Mouse (Mus musculus): ENCODE measurements at regions not wholly inside any gene's neighbourhood (a gene's known extent, or its start where the extent isn't known, plus 50 kb on each side); places are given as distances from the start of the nearest gene placed in this dataset.

DNA sequence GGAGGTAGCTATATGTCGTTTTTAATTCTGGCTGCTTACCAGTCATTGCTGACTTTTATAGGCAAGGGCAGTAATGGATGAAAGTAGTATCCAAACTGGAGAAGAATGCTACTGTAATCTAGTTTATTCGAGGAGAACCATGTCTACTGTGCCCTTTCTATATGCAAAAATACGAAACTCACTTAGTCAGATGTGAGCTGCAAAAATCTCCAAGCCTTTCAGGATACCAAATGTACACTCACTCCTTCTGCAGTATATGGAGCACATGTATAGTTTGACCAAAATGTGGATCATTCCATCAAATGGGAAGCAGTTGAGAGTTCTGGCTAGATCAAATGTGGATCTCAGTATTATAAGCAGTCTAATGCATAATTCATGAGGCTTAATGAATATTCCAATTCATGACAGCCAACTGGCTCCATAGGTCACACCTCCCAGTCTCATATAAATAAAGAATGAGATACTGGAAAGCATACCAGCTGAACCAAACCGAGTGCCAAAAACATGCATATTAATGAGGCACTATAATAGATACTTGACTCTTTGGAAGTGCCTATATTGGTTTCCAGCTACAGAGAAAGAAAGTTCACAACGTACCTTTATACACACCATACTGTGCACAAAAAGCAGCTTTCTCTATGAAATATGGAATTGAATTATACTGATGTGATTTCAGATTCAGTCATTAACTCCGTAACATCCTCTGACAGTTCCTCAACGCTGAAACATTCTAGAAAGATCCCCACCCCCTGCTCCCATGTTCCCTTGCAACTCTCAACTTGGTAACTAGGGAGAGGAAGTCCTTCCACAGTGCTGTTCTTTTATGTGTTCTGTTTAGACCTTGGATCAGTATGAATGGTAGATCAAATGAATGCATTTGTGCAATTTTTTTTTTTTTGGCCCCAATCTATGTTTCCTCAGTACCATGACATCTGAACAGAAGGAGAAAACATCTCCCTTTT is 738.1 kb upstream of the Nr2f1 start:
- 67% methylated on average over 7 of the region's 7 CpGs for WGBS
- DNase-seq (ENCODE audit: low spot score) (no peak), ATAC-seq (ENCODE audit: low FRiP score, low read depth) (no peak)
- H3K9ac ChIP-seq (ENCODE audit: low read depth, low read length, severe bottlenecking), result no peak overlapping the region
- H3K36me3 ChIP-seq (ENCODE audit: control insufficient read depth, insufficient read depth, low read length), result no peaks in the 10 kb centered on the region
- H3K4me2 ChIP-seq (replicated peaks; ENCODE audit: low read depth, low read length, severe bottlenecking), result no peak overlapping the region
- H3K27ac ChIP-seq (replicated peaks; ENCODE audit: low read depth, low read length), result no peak overlapping the region
- H3K9me3 ChIP-seq (ENCODE audit: control insufficient read depth, low read length), result no peaks in the 10 kb centered on the region
- no peaks in the 10 kb centered on the region for H3K27me3 ChIP-seq (ENCODE audit: control insufficient read depth, insufficient read depth, low read length)
- TF ChIP-seq POLR2A (IDR thresholded peaks at IDR 0.05; ENCODE audit: borderline replicate concordance, extremely low read depth, insufficient read depth, insufficient read length), result no peak
- H3K4me1 ChIP-seq (ENCODE audit: control insufficient read depth, insufficient read depth, low read length), result no peaks in the 10 kb centered on the region
- H3K4me3 ChIP-seq (replicated peaks; ENCODE audit: low read length), result no peak overlapping the region

DNA sequence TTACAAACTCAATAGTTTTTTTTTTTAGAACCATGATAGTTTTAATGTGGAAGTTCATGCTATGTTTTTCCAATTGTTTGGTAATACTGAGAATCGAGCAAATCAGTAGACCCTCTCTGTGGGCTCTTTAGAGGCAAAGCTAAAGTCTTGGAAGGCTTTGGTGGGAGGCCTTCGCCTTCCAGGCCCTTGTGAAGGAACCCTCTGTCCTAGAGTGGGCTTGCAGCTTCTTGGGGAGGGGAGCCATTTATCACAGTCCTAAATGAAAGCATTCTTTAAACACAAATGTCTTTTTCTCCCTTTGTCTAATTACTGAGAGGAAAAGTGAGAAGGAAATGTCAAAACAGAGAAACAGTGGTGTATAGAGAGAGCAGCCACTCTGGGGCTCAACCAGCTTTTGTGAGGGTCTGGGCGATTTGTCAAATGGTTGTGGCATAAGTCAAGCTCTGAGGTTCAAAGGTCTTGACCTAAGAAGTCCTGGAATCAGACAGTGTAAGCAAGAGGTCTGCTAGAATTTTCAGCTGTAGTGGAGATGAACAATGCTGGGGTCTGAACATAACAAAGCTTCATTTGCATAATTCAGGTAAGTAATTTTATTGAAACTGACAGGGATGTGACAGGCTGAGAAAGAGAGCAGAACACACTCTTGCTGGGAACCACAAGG is 736.6 kb upstream of the Nr2f1 start:
- ATAC-seq (ENCODE audit: low FRiP score, low read depth) (no peak), DNase-seq (ENCODE audit: low spot score) (no peak)
- 40% methylated on average over 3 of the region's 3 CpGs for WGBS
- Histone ChIP-seq H3K27ac (replicated peaks; ENCODE audit: low read depth, low read length) (no peak overlapping the region), H3K4me2 (replicated peaks; ENCODE audit: low read depth, low read length, severe bottlenecking) (no peak overlapping the region), H3K9ac (ENCODE audit: low read depth, low read length, severe bottlenecking) (no peak overlapping the region), H3K4me1 (ENCODE audit: control insufficient read depth, insufficient read depth, low read length) (no peaks in the 10 kb centered on the region), H3K36me3 (ENCODE audit: control insufficient read depth, insufficient read depth, low read length) (no peaks in the 10 kb centered on the region), H3K27me3 (ENCODE audit: control insufficient read depth, insufficient read depth, low read length) (no peaks in the 10 kb centered on the region), H3K4me3 (replicated peaks; ENCODE audit: low read length) (no peak overlapping the region), H3K9me3 (ENCODE audit: control insufficient read depth, low read length) (no peaks in the 10 kb centered on the region)
- no peak for TF ChIP-seq POLR2A (IDR thresholded peaks at IDR 0.05; ENCODE audit: borderline replicate concordance, extremely low read depth, insufficient read depth, insufficient read length)

DNA sequence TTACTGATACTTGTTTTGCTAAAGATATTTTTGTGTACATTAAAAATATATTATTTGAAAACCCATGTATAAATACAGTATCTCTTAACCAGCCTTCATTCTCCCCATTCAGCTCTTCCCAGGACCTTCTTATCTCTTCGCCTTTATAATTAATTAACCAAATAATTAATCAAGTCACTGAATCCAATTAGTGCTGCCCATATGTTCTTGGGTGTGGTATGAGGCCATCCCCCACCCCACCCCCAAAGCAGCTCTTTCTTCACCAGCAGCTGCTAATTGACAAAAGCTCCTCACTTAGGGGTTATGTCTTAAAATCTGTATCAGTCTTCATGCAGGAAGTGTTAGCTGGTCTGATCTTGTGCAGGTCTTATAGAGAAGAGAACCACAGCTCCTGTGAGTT is 728.8 kb upstream of the Nr2f1 start:
- no peaks in the 10 kb centered on the region for H3K36me3 ChIP-seq (ENCODE audit: control insufficient read depth, insufficient read depth, low read length)
- DNase-seq (ENCODE audit: low spot score), result no peak
- no peaks in the 10 kb centered on the region for H3K9me3 ChIP-seq (ENCODE audit: control insufficient read depth, low read length)
- no peak overlapping the region for H3K27ac ChIP-seq (replicated peaks; ENCODE audit: low read depth, low read length)
- 82% methylated on average over 1 of the region's 1 CpGs for WGBS
- H3K4me1 ChIP-seq (ENCODE audit: control insufficient read depth, insufficient read depth, low read length), result no peaks in the 10 kb centered on the region
- no peak for ATAC-seq (ENCODE audit: low FRiP score, low read depth)
- H3K27me3 ChIP-seq (ENCODE audit: control insufficient read depth, insufficient read depth, low read length), result no peaks in the 10 kb centered on the region
- H3K4me3 ChIP-seq (replicated peaks; ENCODE audit: low read length), result no peak overlapping the region
- TF ChIP-seq POLR2A (IDR thresholded peaks at IDR 0.05; ENCODE audit: borderline replicate concordance, extremely low read depth, insufficient read depth, insufficient read length), result no peak
- no peak overlapping the region for H3K4me2 ChIP-seq (replicated peaks; ENCODE audit: low read depth, low read length, severe bottlenecking)
- H3K9ac ChIP-seq (ENCODE audit: low read depth, low read length, severe bottlenecking), result no peak overlapping the region

DNA sequence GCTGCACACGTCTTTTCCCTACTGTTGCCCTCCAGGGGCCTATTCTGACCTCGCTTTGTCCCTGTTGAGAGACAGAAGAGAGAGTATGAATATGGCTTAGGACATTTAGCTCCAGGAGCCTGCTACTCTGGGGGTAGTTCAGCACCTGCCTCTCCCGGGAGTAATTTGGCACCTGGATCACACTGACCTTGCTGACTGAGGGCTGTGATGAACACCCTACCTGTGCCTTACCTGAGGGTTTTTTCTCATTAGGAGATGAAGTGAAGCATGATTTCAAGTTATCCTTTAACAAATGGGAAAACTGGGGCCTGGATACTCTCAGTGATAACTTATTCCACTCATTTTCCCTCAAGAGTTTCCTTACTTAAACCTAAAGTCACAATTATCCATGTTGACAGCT is 721.2 kb upstream of the Nr2f1 start:
- no peak overlapping the region for H3K4me3 ChIP-seq (replicated peaks; ENCODE audit: low read length)
- no peak overlapping the region for H3K9ac ChIP-seq (ENCODE audit: low read depth, low read length, severe bottlenecking)
- H3K36me3 ChIP-seq (ENCODE audit: control insufficient read depth, insufficient read depth, low read length), result no peaks in the 10 kb centered on the region
- no peak overlapping the region for H3K27ac ChIP-seq (replicated peaks; ENCODE audit: low read depth, low read length)
- 45% methylated on average over 3 of the region's 3 CpGs for WGBS
- no peak overlapping the region for H3K4me2 ChIP-seq (replicated peaks; ENCODE audit: low read depth, low read length, severe bottlenecking)
- TF ChIP-seq POLR2A (IDR thresholded peaks at IDR 0.05; ENCODE audit: borderline replicate concordance, extremely low read depth, insufficient read depth, insufficient read length), result no peak
- no peaks in the 10 kb centered on the region for H3K9me3 ChIP-seq (ENCODE audit: control insufficient read depth, low read length)
- DNase-seq (ENCODE audit: low spot score) (no peak), ATAC-seq (ENCODE audit: low FRiP score, low read depth) (no peak)
- no peaks in the 10 kb centered on the region for H3K4me1 ChIP-seq (ENCODE audit: control insufficient read depth, insufficient read depth, low read length)
- no peaks in the 10 kb centered on the region for H3K27me3 ChIP-seq (ENCODE audit: control insufficient read depth, insufficient read depth, low read length)

DNA sequence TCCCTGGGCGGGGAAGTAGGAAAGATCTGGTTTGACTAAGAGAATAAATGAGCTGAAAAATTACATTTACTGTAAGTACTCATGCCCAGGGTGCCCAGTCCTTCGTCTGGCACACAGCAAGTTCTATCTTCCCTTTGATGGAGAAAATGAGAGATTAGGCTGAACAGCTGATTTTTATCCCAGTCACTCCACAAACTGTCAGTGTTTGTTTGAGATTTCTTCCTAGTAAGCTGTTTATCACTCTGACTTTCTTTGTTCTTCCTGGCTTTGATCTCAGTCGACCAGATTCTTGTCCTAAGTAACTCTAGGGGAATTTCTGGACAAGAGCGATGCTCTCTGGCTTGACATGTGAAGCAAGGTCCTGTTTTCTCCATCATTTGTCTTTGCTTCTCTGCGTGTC is 710.3 kb upstream of the Nr2f1 start:
- Histone ChIP-seq H3K9me3 (ENCODE audit: control insufficient read depth, low read length) (no peaks in the 10 kb centered on the region), H3K4me1 (ENCODE audit: control insufficient read depth, insufficient read depth, low read length) (no peaks in the 10 kb centered on the region), H3K9ac (ENCODE audit: low read depth, low read length, severe bottlenecking) (no peak overlapping the region), H3K36me3 (ENCODE audit: control insufficient read depth, insufficient read depth, low read length) (no peaks in the 10 kb centered on the region), H3K4me3 (replicated peaks; ENCODE audit: low read length) (no peak overlapping the region), H3K4me2 (replicated peaks; ENCODE audit: low read depth, low read length, severe bottlenecking) (no peak overlapping the region), H3K27ac (replicated peaks; ENCODE audit: low read depth, low read length) (no peak overlapping the region), H3K27me3 (ENCODE audit: control insufficient read depth, insufficient read depth, low read length) (no peaks in the 10 kb centered on the region)
- 11% methylated on average over 5 of the region's 5 CpGs for WGBS
- DNase-seq (ENCODE audit: low spot score), result no peak
- no peak for TF ChIP-seq POLR2A (IDR thresholded peaks at IDR 0.05; ENCODE audit: borderline replicate concordance, extremely low read depth, insufficient read depth, insufficient read length)
- no peak for ATAC-seq (ENCODE audit: low FRiP score, low read depth)
